Mouse (Mus musculus) G1E (cell line): ENCODE data around the gene Bbs4. TPM values are rescaled to one million over a fixed set of nuclear protein-coding genes. Genes with fewer than 3 reads are reported as not detected.

ENCODE experiments used
- ATAC-seq: 2 replicates; pipeline ENCODE4 v1.8.0; 2016; ENCODE audit warnings: mild to moderate bottlenecking; ENCODE audit not compliant: insufficient number of reproducible peaks, poor library complexity, low FRiP score, severe bottlenecking; ENCODE audit errors: extremely low read depth
- DNase-seq: peaks from one replicate; pipeline ENCODE4 v3.0.0; 2012; ENCODE audit warnings: low spot score
- H3K27me3 ChIP-seq: 2 replicates; pipeline ENCODE4 v1.6.1; 2012; ENCODE audit warnings: mild to moderate bottlenecking, low read length, inconsistent platforms; ENCODE audit not compliant: insufficient read depth
- H3K36me3 ChIP-seq: replicated peaks from 2 replicates; pipeline ENCODE3; 2012; ENCODE audit warnings: mild to moderate bottlenecking, inconsistent platforms
- H3K4me1 ChIP-seq: 2 replicates; pipeline ENCODE4 v1.6.1; 2012; ENCODE audit warnings: low read depth, low read length, inconsistent platforms, mixed read lengths; ENCODE audit not compliant: insufficient read depth
- H3K4me3 ChIP-seq: 2 replicates; pipeline ENCODE4 v1.5.1; 2012; ENCODE audit warnings: low read depth, mild to moderate bottlenecking, inconsistent platforms, low read length, moderate library complexity, mixed read lengths
- H3K9me3 ChIP-seq: replicated peaks from 2 replicates; pipeline ENCODE4 v1.6.1; 2012; ENCODE audit warnings: inconsistent platforms
- CTCF ChIP-seq: IDR thresholded peaks from 2 replicates; pipeline ENCODE4 v1.5.1; 2012; ENCODE audit warnings: low read depth, low read length, inconsistent platforms, mixed read lengths
- GATA1 ChIP-seq: IDR thresholded peaks from 2 replicates; pipeline ENCODE4 v1.6.1; 2012; ENCODE audit warnings: borderline replicate concordance, low read length, inconsistent platforms, mixed read lengths
- GATA2 ChIP-seq: IDR thresholded peaks from 2 replicates; pipeline ENCODE4 v1.6.1; 2012; ENCODE audit warnings: low read depth, low read length, inconsistent platforms, borderline replicate concordance
- POLR2AphosphoS5 ChIP-seq: IDR thresholded peaks from 2 replicates; pipeline ENCODE4 v1.6.1; 2012; ENCODE audit warnings: low read depth, low read length, inconsistent platforms; ENCODE audit not compliant: insufficient replicate concordance
- TAL1 ChIP-seq: conservative IDR thresholded peaks from 2 replicates; pipeline ENCODE4 v1.6.1; 2012; ENCODE audit warnings: low read depth, low read length, inconsistent platforms, mixed read lengths
- polyA plus RNA-seq: library from polyadenylated mRNA; stranded (reverse); fragments of >175 nt; gene quantifications from 2 replicates; pipeline ENCODE4 v1.2.3, GENCODE M21; 2012
- total RNA-seq, 2 experiments: library from RNA; stranded (forward) in 1 of 2; stranded (reverse) in 1 of 2; fragments of 200-1000 nt in 1 of 2; fragments of >200 nt in 1 of 2; fragmentation: Nextera tagmentation in 1 of 2; gene quantifications; 2 replicates each; pipeline ENCODE4 v1.2.3; 2014 to 2017

Gene Bbs4
- total and polyA plus RNA-seq, 3 experiments: 0.50 to 12.1 (median 11.8) TPM

- Histone ChIP-seq H3K9me3 (no peaks in the 10 kb centered on the region), H3K4me1 (peaks cover 66% of the 10 kb centered on the region), H3K27me3 (no peaks in the 10 kb centered on the region), H3K36me3 (peaks cover 2% of the 10 kb centered on the region), H3K4me3 (no peak overlapping the region)
- no peak for TF ChIP-seq POLR2AphosphoS5
- no peak for TF ChIP-seq CTCF
- no peak for TF ChIP-seq GATA2
- no peak for TF ChIP-seq TAL1
- no peak for TF ChIP-seq GATA1
- ATAC-seq (no peak), DNase-seq (no peak)
Observed at GRCm38 (mm10) chr9:59288058-59288457, 65.2 kb downstream of the Bbs4 start.

GRCm38 (mm10) chr9:59285614-59286013 lies 67.7 kb downstream of the Bbs4 start:
- Histone ChIP-seq H3K4me1 (peaks cover 63% of the 10 kb centered on the region), H3K4me3 (no peak overlapping the region; the same call in 1 of the 2 replicates), H3K9me3 (no peaks in the 10 kb centered on the region), H3K27me3 (peaks cover 6% of the 10 kb centered on the region; the same call in 1 of the 2 replicates), H3K36me3 (no peaks in the 10 kb centered on the region)
- TF ChIP-seq GATA1 (no peak), GATA2 (no peak), CTCF (no peak), TAL1 (no peak), POLR2AphosphoS5 (no peak)
- DNase-seq (peak; percentile 28), ATAC-seq (peak; percentile 34; the same call in 1 of the 2 replicates)

- DNase-seq (no peak), ATAC-seq (no peak)
- no peaks in the 10 kb centered on the region for H3K36me3 ChIP-seq
- no peak for TF ChIP-seq TAL1
- no peak for TF ChIP-seq POLR2AphosphoS5
- no peak for TF ChIP-seq CTCF
- no peak for TF ChIP-seq GATA1
- no peak for TF ChIP-seq GATA2
- no peak overlapping the region for H3K4me3 ChIP-seq
- H3K9me3 ChIP-seq: no peaks in the 10 kb centered on the region
- H3K27me3 ChIP-seq: peaks cover 22% of the 10 kb centered on the region
- H3K4me1 ChIP-seq: peaks cover 43% of the 10 kb centered on the region
Observed at GRCm38 (mm10) chr9:59282683-59282986, 70.7 kb downstream of the Bbs4 start.

- no peaks in the 10 kb centered on the region for H3K36me3 ChIP-seq
- DNase-seq: peak; percentile 50
- H3K9me3 ChIP-seq: no peaks in the 10 kb centered on the region
- peaks cover 25% of the 10 kb centered on the region for H3K27me3 ChIP-seq
- H3K4me1 ChIP-seq: peaks cover 38% of the 10 kb centered on the region
- ATAC-seq: no peak; the same call in 1 of the 2 replicates
- no peak for TF ChIP-seq GATA2
- TF ChIP-seq TAL1: no peak
- peak; percentile 70 for TF ChIP-seq CTCF
- no peak for TF ChIP-seq GATA1
- TF ChIP-seq POLR2AphosphoS5: no peak
- H3K4me3 ChIP-seq: no peak overlapping the region
Observed at GRCm38 (mm10) chr9:59281871-59282682, 71.2 kb downstream of the Bbs4 start.

GRCm38 (mm10) chr9:59280888-59281287 lies 72.4 kb downstream of the Bbs4 start:
- no peaks in the 10 kb centered on the region for H3K36me3 ChIP-seq
- no peak for TF ChIP-seq CTCF
- peaks cover 30% of the 10 kb centered on the region for H3K4me1 ChIP-seq
- peaks cover 28% of the 10 kb centered on the region for H3K27me3 ChIP-seq
- no peak overlapping the region for H3K4me3 ChIP-seq
- ATAC-seq (no peak), DNase-seq (no peak)
- no peaks in the 10 kb centered on the region for H3K9me3 ChIP-seq

GRCm38 (mm10) chr9:59278694-59279093 lies 74.6 kb downstream of the Bbs4 start:
- no peak for TF ChIP-seq POLR2AphosphoS5
- no peak for TF ChIP-seq CTCF
- no peak for TF ChIP-seq GATA1
- TF ChIP-seq GATA2: no peak
- no peak for TF ChIP-seq TAL1
- Histone ChIP-seq H3K4me3 (no peak overlapping the region), H3K27me3 (peaks cover 32% of the 10 kb centered on the region), H3K36me3 (no peaks in the 10 kb centered on the region), H3K4me1 (peaks cover 16% of the 10 kb centered on the region), H3K9me3 (no peaks in the 10 kb centered on the region)
- no peak for DNase-seq
- no peak for ATAC-seq
